Comparison of ENCODE assay signal across 22 mouse cellular contexts in genomic region chr5:12646269-12646668, GRCm38 (mm10).
DNase-seq lines count a peak whose midpoint lies in the region; ATAC-seq lines count a peak whose summit lies in the region.
"Had no signal": no experiment of that assay in that cellular context is flagged by ENCODE, and none has a peak within 500 bp of the region (broad histone marks: within the 10 kb centered on the region; RNA-seq: fewer than 3 reads in every experiment).

No protein-coding gene starts in this region.

- H3K9me3 ChIP-seq in embryonic facial prominence, embryonic 14.5 days (ENCODE audit: control insufficient read depth, low read length), result no peaks in the 10 kb centered on the region
- no peaks in the 10 kb centered on the region for H3K9me3 ChIP-seq in heart, embryonic 10.5 days
- H3K9me3 ChIP-seq: heart, embryonic 13.5 days; limb, embryonic 15.5 days; liver, embryonic 15.5 days; megakaryocyte, embryonic 14.5 days had no signal

- H3K4me1 ChIP-seq in embryonic facial prominence, embryonic 14.5 days (ENCODE audit: control insufficient read depth, insufficient read depth, low read length), result peaks cover 3% of the 10 kb centered on the region; the same call in 1 of the 2 replicates
- H3K4me1 ChIP-seq in heart, embryonic 10.5 days, result no peaks in the 10 kb centered on the region
- H3K4me1 ChIP-seq: heart, embryonic 13.5 days; limb, embryonic 15.5 days; liver, embryonic 15.5 days; megakaryocyte, embryonic 14.5 days had no signal

- H3K36me3 ChIP-seq in embryonic facial prominence, embryonic 14.5 days (ENCODE audit: control insufficient read depth, insufficient read depth, low read length), result no peaks in the 10 kb centered on the region
- no peaks in the 10 kb centered on the region for H3K36me3 ChIP-seq in heart, embryonic 10.5 days
- H3K36me3 ChIP-seq: heart, embryonic 13.5 days; limb, embryonic 15.5 days; liver, embryonic 15.5 days had no signal

- 19% methylated on average over 2 of the region's 2 CpGs for WGBS in embryonic facial prominence, embryonic 14.5 days
- WGBS in heart, embryonic 10.5 days, result 80% methylated on average over 2 of the region's 2 CpGs

- no peak overlapping the region for H3K27ac ChIP-seq in embryonic facial prominence, embryonic 14.5 days (replicated peaks; ENCODE audit: low read depth, low read length)
- H3K27ac ChIP-seq in heart, embryonic 10.5 days, result no peak overlapping the region
- H3K27ac ChIP-seq: heart, embryonic 13.5 days; limb, embryonic 15.5 days; liver, embryonic 15.5 days had no signal

- DNase-seq in gastrocnemius, postnatal 25 days, result peak; percentile 10
- no peak for DNase-seq in gastrocnemius, adult 18-20 months (ENCODE audit: low spot score)
- DNase-seq in ovary, postnatal 14 days (ENCODE audit: low spot score), result peak; percentile 4
- DNase-seq in ovary, postnatal 36 days (ENCODE audit: low spot score), result no peak
- peak; percentile 50 for DNase-seq in embryonic facial prominence, embryonic 14.5 days (ENCODE audit: low spot score)
- DNase-seq in heart, embryonic 10.5 days (ENCODE audit: low spot score), result no peak
- no peak for DNase-seq in right cerebral cortex, postnatal 25 days
- DNase-seq: adrenal gland, adult 8-10 months; cerebellum, adult 8-10 months; heart, postnatal 36 days; right cerebral cortex, adult 18-20 months; spleen, adult 18-20 months; thymus, postnatal 36 days had no signal

- no peaks in the 10 kb centered on the region for H3K27me3 ChIP-seq in embryonic facial prominence, embryonic 14.5 days (replicated peaks; ENCODE audit: control insufficient read depth, insufficient read depth, low read length)
- H3K27me3 ChIP-seq in heart, embryonic 10.5 days (ENCODE audit: insufficient read depth, poor library complexity, severe bottlenecking), result no peaks in the 10 kb centered on the region
- H3K27me3 ChIP-seq: CH12.LX; heart, embryonic 13.5 days; limb, embryonic 15.5 days; liver, embryonic 15.5 days; megakaryocyte, embryonic 14.5 days had no signal

- no peak overlapping the region for H3K4me2 ChIP-seq in embryonic facial prominence, embryonic 14.5 days (ENCODE audit: low read depth, low read length)
- H3K4me2 ChIP-seq: heart, embryonic 13.5 days; limb, embryonic 15.5 days; liver, embryonic 15.5 days had no signal

- ATAC-seq in embryonic facial prominence, embryonic 14.5 days (ENCODE audit: low read depth), result no peak
- ATAC-seq: forebrain, embryonic 14.5 days; hindbrain, embryonic 16.5 days; intestine, embryonic 16.5 days; midbrain, embryonic 16.5 days had no signal

- H3K9ac ChIP-seq in embryonic facial prominence, embryonic 14.5 days (ENCODE audit: low read depth, low read length), result no peak overlapping the region
- H3K9ac ChIP-seq: heart, embryonic 13.5 days; limb, embryonic 15.5 days; liver, embryonic 15.5 days had no signal

- no peak overlapping the region for H3K4me3 ChIP-seq in embryonic facial prominence, embryonic 14.5 days (ENCODE audit: low read depth, low read length)
- no peak overlapping the region for H3K4me3 ChIP-seq in heart, embryonic 10.5 days
- H3K4me3 ChIP-seq: heart, embryonic 13.5 days; limb, embryonic 15.5 days; liver, embryonic 15.5 days; megakaryocyte, embryonic 14.5 days had no signal

Comparison
In these comparisons a context has a peak if more than half of its experiments do, and no peak if none do; other contexts are left out.
1. DNase-seq: peak in gastrocnemius, postnatal 25 days (single experiment), ovary, postnatal 14 days (single experiment) and embryonic facial prominence, embryonic 14.5 days (single experiment); none in gastrocnemius, adult 18-20 months (single experiment), ovary, postnatal 36 days (single experiment), heart, embryonic 10.5 days (single experiment) and right cerebral cortex, postnatal 25 days (single experiment).